Mouse (Mus musculus): Measurements from ENCODE around the gene Tnfaip1.

DNA sequence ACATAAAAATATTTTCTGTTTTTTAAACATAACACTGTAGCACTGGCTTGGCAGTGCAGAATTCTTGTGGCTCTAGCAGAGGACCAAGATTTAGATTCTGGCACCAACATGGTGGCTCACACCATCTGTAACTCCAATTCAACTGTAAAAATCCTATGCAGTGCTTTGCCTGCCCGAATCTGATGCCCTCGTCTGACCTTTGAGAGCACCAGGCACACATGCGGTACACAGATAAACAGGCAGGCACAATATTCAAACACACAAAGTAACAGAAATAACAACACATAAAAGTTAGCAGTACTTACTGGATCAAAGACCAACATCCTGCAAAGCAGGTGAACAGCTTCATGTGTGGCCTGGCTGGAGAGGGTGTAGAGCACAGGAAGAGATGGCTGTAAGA is 38.4 kb upstream of the Tnfaip1 start:
- TF ChIP-seq POLR2A (IDR thresholded peaks at IDR 0.05; ENCODE audit: insufficient read depth, low read depth, low read length) (no peak), CTCF (IDR thresholded peaks at IDR 0.05) (no peak), EP300 (IDR thresholded peaks at IDR 0.05; ENCODE audit: insufficient read depth, low read depth, low read length) (no peak)

All from heart, adult 2 months (tissue).